Mouse (Mus musculus) myocyte (in vitro differentiated cells): ENCODE measurements around the gene Epha5. TPM values are rescaled to one million over a fixed set of nuclear protein-coding genes. Genes with fewer than 3 reads are reported as not detected.

Experiments
- H3K27me3 ChIP-seq: one replicate; pipeline ENCODE4 v1.6.1; 2011; ENCODE audit not compliant: control insufficient read depth, insufficient read depth, insufficient read length
- H3K36me3 ChIP-seq: one replicate; pipeline ENCODE4 v1.6.1; 2011; ENCODE audit not compliant: control insufficient read depth, insufficient read depth
- H3K4me2 ChIP-seq: one replicate; pipeline ENCODE4 v1.6.1; 2011; ENCODE audit warnings: low read depth, control low read depth
- H3K4me3 ChIP-seq: one replicate; pipeline ENCODE4 v1.5.1; 2011; ENCODE audit warnings: mild to moderate bottlenecking, control low read depth, moderate library complexity
- H3K79me2 ChIP-seq: one replicate; pipeline ENCODE4 v1.6.1; 2011; ENCODE audit not compliant: control insufficient read depth, insufficient read depth
- H3ac ChIP-seq: one replicate; pipeline ENCODE4 v1.6.1; 2011; ENCODE audit not compliant: control insufficient read depth, insufficient read length
- CEBPB ChIP-seq: IDR thresholded peaks from 2 replicates; pipeline ENCODE4 v1.6.1; 2011; ENCODE audit warnings: mild to moderate bottlenecking, moderate library complexity; ENCODE audit not compliant: poor library complexity, insufficient read depth, severe bottlenecking
- E2F4 ChIP-seq: IDR thresholded peaks from one replicate; pipeline ENCODE4 v1.6.1; 2011; ENCODE audit warnings: mild to moderate bottlenecking, control low read depth, moderate library complexity; ENCODE audit not compliant: insufficient read depth
- MAX ChIP-seq: IDR thresholded peaks from one replicate; pipeline ENCODE4 v1.6.1; 2011; ENCODE audit warnings: low read depth, mild to moderate bottlenecking, control low read depth
- MYOD1 ChIP-seq, 3 experiments: IDR thresholded peaks; one replicate each; pipeline ENCODE4 v1.6.1; 2011; ENCODE audit warnings: control low read depth in 2 of 3, low read depth in 2 of 3, mild to moderate bottlenecking in 2 of 3, moderate library complexity in 1 of 3; ENCODE audit not compliant: insufficient read length in 2 of 3, control insufficient read depth in 1 of 3
- MYOG ChIP-seq, 3 experiments: IDR thresholded peaks; one replicate each; pipeline ENCODE4 v1.6.1; 2011; ENCODE audit warnings: control low read depth in 2 of 3, low read depth in 2 of 3, mild to moderate bottlenecking in 2 of 3; ENCODE audit not compliant: insufficient read length in 2 of 3, control insufficient read depth in 1 of 3, insufficient read depth in 1 of 3
- POLR2A ChIP-seq: IDR thresholded peaks from one replicate; pipeline ENCODE4 v1.6.1; 2011; ENCODE audit warnings: low read depth, mild to moderate bottlenecking, control low read depth, moderate library complexity; ENCODE audit not compliant: insufficient read length
- POLR2AphosphoS2 ChIP-seq: IDR thresholded peaks from one replicate; pipeline ENCODE4 v1.6.1; 2011; ENCODE audit warnings: low read depth, control low read depth; ENCODE audit not compliant: insufficient read length
- REST ChIP-seq: IDR thresholded peaks from one replicate; pipeline ENCODE4 v1.6.1; 2011; ENCODE audit warnings: mild to moderate bottlenecking, control low read depth, moderate library complexity; ENCODE audit not compliant: insufficient read depth, insufficient read length
- SRF ChIP-seq: IDR thresholded peaks from one replicate; pipeline ENCODE4 v1.6.1; 2011; ENCODE audit warnings: low read depth; ENCODE audit not compliant: control insufficient read depth, insufficient read length
- TCF12 ChIP-seq: IDR thresholded peaks from one replicate; pipeline ENCODE4 v1.6.1; 2011; ENCODE audit warnings: mild to moderate bottlenecking, control low read depth; ENCODE audit not compliant: poor library complexity, insufficient read depth, severe bottlenecking
- TCF3 ChIP-seq: IDR thresholded peaks from one replicate; pipeline ENCODE4 v1.6.1; 2011; ENCODE audit warnings: low read depth, control low read depth; ENCODE audit not compliant: insufficient read length
- USF1 ChIP-seq: IDR thresholded peaks from one replicate; pipeline ENCODE4 v1.6.1; 2011; ENCODE audit warnings: low read depth, mild to moderate bottlenecking, control low read depth, moderate library complexity
- polyA plus RNA-seq: library from polyadenylated mRNA; unstranded; fragments of >200 nt; fragmentation: generic; extraction: Trizol; gene quantifications from one replicate; pipeline ENCODE4 v1.2.1, GENCODE M21; 2012; ENCODE audit warnings: missing spikeins

Gene Epha5
- polyA plus RNA-seq, 1 experiment: not detected

DNA sequence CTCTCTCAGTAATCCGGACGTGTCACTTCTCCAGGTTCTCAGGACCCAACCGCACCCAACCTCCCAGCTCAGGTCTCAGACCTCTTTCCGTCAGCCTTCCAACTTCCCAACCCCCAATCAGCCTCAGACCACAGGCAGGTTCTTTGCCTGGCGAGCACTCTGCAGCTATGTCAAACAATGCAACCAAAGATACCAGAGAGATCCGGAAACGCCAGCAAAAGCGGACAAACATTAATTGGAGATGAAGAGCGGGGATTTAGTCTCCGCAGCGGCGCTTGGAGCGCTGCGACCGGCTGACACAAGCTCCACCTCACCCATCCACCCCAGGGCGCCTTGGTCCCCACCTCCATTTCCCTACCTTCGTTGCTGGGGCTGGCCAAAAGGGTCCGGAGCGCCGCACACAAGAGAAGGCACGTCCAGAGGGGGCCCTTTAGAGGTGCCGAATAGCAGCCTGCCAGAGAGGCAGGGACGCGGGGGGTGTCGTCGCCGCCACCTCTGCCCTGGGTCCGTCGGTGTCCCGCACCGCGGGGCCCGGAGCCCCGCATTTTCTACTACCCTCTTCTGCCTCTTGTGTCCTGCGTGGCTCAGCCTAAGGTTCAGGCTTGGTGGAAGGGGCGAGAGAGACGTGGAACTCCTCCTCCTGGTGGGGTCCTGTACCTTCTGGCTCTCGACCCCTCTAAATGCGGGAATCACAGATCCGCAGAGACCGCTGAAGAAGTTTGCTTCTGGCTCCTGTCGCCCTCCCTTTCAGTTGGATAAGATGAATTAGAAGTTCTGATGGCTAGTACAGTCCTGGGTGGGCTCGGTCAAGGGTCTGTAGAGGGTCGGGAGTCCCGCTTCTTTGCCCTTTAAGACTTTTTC lies 991 bp downstream of the Epha5 start:
- H3K4me3 ChIP-seq: no peak overlapping the region
- TF ChIP-seq TCF3 (no peak), MYOG (IDR thresholded peaks at IDR 0.05; ENCODE audit: control insufficient read depth in 1 of 3, insufficient read depth in 1 of 3, insufficient read length in 2 of 3, low read depth in 2 of 3) (no peak), POLR2AphosphoS2 (no peak), SRF (no peak), POLR2A (no peak), REST (no peak), MYOD1 (IDR thresholded peaks at IDR 0.05; ENCODE audit: control insufficient read depth in 1 of 3, insufficient read length in 2 of 3, low read depth in 2 of 3) (no peak)
- H3K79me2 ChIP-seq: no peaks in the 10 kb centered on the region

DNA sequence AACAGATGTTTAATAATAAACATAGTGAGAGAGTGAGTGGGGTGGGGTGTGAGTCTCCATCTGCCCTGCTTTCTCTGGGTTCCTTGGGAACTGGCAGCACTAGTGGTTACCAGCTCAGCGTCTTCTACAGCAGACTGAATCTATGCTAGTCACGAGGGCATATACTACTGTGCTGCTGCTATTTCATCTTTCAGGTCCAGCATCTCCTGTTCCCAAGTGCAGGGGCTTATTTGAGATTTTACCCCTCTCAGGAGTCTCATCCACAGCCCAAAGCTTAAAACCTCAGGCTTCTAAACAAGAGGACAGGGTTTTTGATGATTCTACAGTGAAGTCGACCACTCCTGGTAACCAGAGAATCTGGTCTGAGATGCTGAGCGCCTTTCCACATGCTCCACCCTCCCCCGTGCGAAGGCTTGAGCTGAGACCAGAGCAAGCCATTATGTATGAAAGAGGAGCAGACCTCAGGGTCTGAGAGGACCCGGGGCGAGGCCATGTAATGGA lies 2.2 kb downstream of the Epha5 start:
- no peak overlapping the region for H3K4me3 ChIP-seq
- no peak overlapping the region for H3K4me2 ChIP-seq
- H3K27me3 ChIP-seq: no peaks in the 10 kb centered on the region
- H3K36me3 ChIP-seq: no peaks in the 10 kb centered on the region
- TF ChIP-seq USF1 (no peak), CEBPB (no peak), MAX (no peak), MYOG (IDR thresholded peaks at IDR 0.05; ENCODE audit: control insufficient read depth in 1 of 3, insufficient read depth in 1 of 3, insufficient read length in 2 of 3, low read depth in 2 of 3) (no peak), POLR2AphosphoS2 (no peak), TCF3 (no peak)
- H3ac ChIP-seq: no peak overlapping the region
- no peaks in the 10 kb centered on the region for H3K79me2 ChIP-seq

More for the DNA sequence above, 991 bp downstream of the Epha5 start:
- no peak overlapping the region for H3ac ChIP-seq
- H3K27me3 ChIP-seq: no peaks in the 10 kb centered on the region
- no peaks in the 10 kb centered on the region for H3K36me3 ChIP-seq
- H3K4me2 ChIP-seq: peak overlapping the region; percentile 6

DNA sequence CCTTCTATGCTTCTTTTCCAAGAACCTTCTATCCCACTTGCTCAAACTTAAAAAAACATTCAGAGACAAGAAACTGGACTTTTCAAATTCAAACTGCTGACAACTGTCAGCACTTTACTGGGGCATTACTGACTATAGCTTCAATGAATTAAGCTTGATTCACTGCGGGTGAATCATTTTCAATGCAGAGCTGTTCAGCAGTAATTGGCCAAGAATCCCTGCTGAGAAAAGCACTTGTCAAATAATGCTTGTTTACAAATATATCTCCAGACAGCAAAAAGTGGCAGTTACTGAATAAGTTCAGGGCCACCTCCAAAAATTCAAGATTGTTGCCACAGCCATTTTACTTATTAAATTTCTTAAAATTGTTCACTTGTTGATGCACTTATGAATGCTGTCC lies 4.2 kb downstream of the Epha5 start:
- H3K36me3 ChIP-seq: no peaks in the 10 kb centered on the region

DNA sequence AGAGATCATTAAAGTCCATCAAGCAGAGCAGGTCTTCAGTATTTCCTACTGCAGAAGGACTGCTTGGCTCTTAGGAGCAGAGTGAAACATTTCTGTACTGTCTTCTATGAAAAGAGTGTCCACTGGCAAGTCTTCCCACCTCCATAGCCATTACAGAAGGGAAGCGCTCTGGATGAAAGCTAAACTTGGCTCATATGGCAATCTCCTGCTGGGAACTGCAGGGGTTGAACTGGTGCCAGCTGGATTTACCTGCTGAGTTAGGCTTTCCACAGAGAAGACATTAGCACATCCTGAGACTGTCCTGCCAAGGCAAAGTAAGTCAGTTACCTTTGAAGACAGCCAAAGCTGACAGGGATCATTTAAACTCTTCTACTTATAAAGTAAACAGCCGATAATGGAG lies 8.8 kb downstream of the Epha5 start:
- Histone ChIP-seq H3K27me3 (no peaks in the 10 kb centered on the region), H3K36me3 (no peaks in the 10 kb centered on the region), H3K4me2 (no peak overlapping the region), H3K4me3 (no peak overlapping the region), H3ac (no peak overlapping the region), H3K79me2 (no peaks in the 10 kb centered on the region)
- TF ChIP-seq MYOD1 (IDR thresholded peaks at IDR 0.05; ENCODE audit: control insufficient read depth in 1 of 3, insufficient read length in 2 of 3, low read depth in 2 of 3) (no peak), TCF3 (no peak), MAX (no peak), USF1 (no peak), MYOG (IDR thresholded peaks at IDR 0.05; ENCODE audit: control insufficient read depth in 1 of 3, insufficient read depth in 1 of 3, insufficient read length in 2 of 3, low read depth in 2 of 3) (no peak), POLR2AphosphoS2 (no peak), TCF12 (no peak), POLR2A (no peak), SRF (no peak), REST (no peak), CEBPB (no peak), E2F4 (no peak)

More for the DNA sequence above, 4.2 kb downstream of the Epha5 start:
- Histone ChIP-seq H3K27me3 (no peaks in the 10 kb centered on the region), H3K4me2 (no peak overlapping the region), H3K79me2 (no peaks in the 10 kb centered on the region), H3ac (no peak overlapping the region), H3K4me3 (no peak overlapping the region)
- TF ChIP-seq SRF: no peak
- no peak for TF ChIP-seq MAX
- TF ChIP-seq MYOD1 (IDR thresholded peaks at IDR 0.05; ENCODE audit: control insufficient read depth in 1 of 3, insufficient read length in 2 of 3, low read depth in 2 of 3): no peak
- no peak for TF ChIP-seq POLR2AphosphoS2
- TF ChIP-seq REST: no peak
- TF ChIP-seq MYOG (IDR thresholded peaks at IDR 0.05; ENCODE audit: control insufficient read depth in 1 of 3, insufficient read depth in 1 of 3, insufficient read length in 2 of 3, low read depth in 2 of 3): no peak
- no peak for TF ChIP-seq CEBPB
- no peak for TF ChIP-seq USF1
- no peak for TF ChIP-seq TCF12
- no peak for TF ChIP-seq TCF3

DNA sequence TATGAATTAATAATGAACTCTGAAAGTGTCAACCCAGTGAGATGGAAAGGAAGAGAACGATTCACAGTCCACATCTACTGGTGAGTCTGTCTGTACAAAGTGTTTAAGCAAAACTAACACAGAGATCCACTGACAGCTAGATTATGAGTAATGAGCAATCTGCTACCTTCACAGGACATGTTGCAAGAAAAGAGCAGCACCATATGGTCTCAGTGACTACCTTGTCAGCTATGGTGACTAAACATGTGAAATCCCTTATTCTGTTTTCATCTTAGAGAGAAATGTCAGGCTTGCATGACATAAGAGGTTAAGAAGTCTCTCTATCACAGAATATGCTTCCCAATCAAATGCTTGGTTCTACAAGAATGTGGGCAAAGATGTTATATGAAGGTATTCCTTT lies 20.1 kb downstream of the Epha5 start:
- Histone ChIP-seq H3K36me3 (no peaks in the 10 kb centered on the region), H3K79me2 (no peaks in the 10 kb centered on the region), H3ac (no peak overlapping the region), H3K4me3 (no peak overlapping the region), H3K4me2 (no peak overlapping the region), H3K27me3 (no peaks in the 10 kb centered on the region)
- TF ChIP-seq CEBPB: no peak
